ENCODE assay signal across 8 mouse cellular contexts in the genomic region with DNA sequence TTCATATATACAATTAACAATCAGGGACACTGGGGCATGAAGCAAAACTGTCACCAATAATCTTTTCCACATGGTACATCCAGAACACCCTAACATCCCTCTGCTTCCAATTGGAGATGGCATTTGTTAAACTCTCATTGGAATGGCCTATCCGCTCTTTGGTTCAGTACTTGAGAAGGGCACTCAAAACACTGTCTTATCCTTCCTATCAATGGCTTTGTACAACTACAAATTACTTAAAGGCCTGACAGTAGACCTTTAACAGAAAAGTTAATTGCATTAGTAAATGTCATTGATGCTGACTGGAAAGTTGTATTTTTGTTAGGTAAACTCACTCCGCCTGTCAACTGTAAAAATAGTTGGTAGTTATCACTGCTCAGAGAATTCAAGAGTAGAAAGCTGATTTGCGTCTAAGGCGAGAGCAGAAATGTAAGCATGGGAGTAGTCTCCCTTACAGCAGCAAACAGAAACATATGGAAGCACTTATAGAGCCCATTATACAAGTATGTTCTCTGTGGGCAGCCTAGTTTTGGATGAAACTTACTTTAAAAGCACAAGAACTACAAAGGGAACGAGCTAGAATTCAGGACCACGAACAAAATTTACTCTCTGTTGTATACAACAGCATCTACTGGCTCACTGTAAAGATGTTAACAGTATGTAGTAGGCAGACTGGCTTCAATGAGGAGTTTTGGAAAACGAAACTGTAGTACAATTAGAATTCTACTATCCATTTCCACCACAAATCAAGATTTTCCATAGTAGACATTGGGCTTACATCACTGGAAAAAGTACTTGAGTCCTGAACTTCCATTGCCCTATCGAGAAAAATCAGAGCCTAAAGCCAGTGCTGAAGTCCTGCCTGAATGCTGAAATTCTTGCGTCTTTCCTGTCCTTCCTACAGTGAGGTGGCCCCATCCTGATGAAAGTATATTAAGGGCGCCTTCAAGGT.
DNase-seq lines count a peak whose midpoint lies in the region; ATAC-seq lines count a peak whose summit lies in the region.

No protein-coding gene starts in this region.

- peak overlapping the region; percentile 95 for H3K4me3 ChIP-seq in lung, embryonic 16.5 days (ENCODE audit: low read length)
- peak overlapping the region; percentile 93 for H3K4me3 ChIP-seq in embryonic facial prominence, embryonic 10.5 days
- peak overlapping the region; percentile 94 for H3K4me3 ChIP-seq in intestine, embryonic 15.5 days (replicated peaks)
- H3K4me3 ChIP-seq in neural tube, embryonic 15.5 days (replicated peaks), result peak overlapping the region; percentile 78

- H3K27ac ChIP-seq in lung, embryonic 16.5 days (ENCODE audit: low read length), result peak overlapping the region; percentile 73
- peak overlapping the region; percentile 100 for H3K27ac ChIP-seq in embryonic facial prominence, embryonic 10.5 days (replicated peaks)
- peak overlapping the region; percentile 68 for H3K27ac ChIP-seq in intestine, embryonic 15.5 days
- peak overlapping the region; percentile 97 for H3K27ac ChIP-seq in neural tube, embryonic 15.5 days (replicated peaks)

- H3K27me3 ChIP-seq in lung, embryonic 16.5 days (ENCODE audit: control insufficient read depth, insufficient read depth, low read depth, low read length), result no peaks in the 10 kb centered on the region
- no peaks in the 10 kb centered on the region for H3K27me3 ChIP-seq in embryonic facial prominence, embryonic 10.5 days (replicated peaks; ENCODE audit: low read depth, poor library complexity, severe bottlenecking)
- no peaks in the 10 kb centered on the region for H3K27me3 ChIP-seq in intestine, embryonic 15.5 days (replicated peaks)
- H3K27me3 ChIP-seq in neural tube, embryonic 15.5 days (replicated peaks), result no peaks in the 10 kb centered on the region

- peaks cover 28% of the 10 kb centered on the region for H3K4me1 ChIP-seq in lung, embryonic 16.5 days (replicated peaks; ENCODE audit: control insufficient read depth, insufficient read depth, low read length)
- peaks cover 29% of the 10 kb centered on the region for H3K4me1 ChIP-seq in embryonic facial prominence, embryonic 10.5 days
- peaks cover 12% of the 10 kb centered on the region for H3K4me1 ChIP-seq in intestine, embryonic 15.5 days (replicated peaks)
- H3K4me1 ChIP-seq in neural tube, embryonic 15.5 days, result peaks cover 43% of the 10 kb centered on the region

- peaks cover 13% of the 10 kb centered on the region for H3K36me3 ChIP-seq in lung, embryonic 16.5 days (ENCODE audit: control insufficient read depth, insufficient read depth, low read length)
- peaks cover 41% of the 10 kb centered on the region for H3K36me3 ChIP-seq in embryonic facial prominence, embryonic 10.5 days (replicated peaks)
- peaks cover 4% of the 10 kb centered on the region; the same call in 1 of the 2 replicates for H3K36me3 ChIP-seq in intestine, embryonic 15.5 days
- H3K36me3 ChIP-seq in neural tube, embryonic 15.5 days, result peaks cover 6% of the 10 kb centered on the region

- no peak for DNase-seq in lung, postnatal 36 days
- no peak for DNase-seq in embryonic facial prominence, embryonic 10.5 days (ENCODE audit: low spot score)
- DNase-seq in cerebellum, postnatal 4 days (ENCODE audit: low spot score in 2 of 2), result no peak
- DNase-seq in adrenal gland, postnatal 4 days (ENCODE audit: low spot score in 2 of 2), result no peak
- no peak for DNase-seq in layer of hippocampus, adult 9-11 months

- ATAC-seq in lung, embryonic 16.5 days (ENCODE audit: low read depth), result no peak
- no peak for ATAC-seq in intestine, embryonic 15.5 days
- no peak for ATAC-seq in neural tube, embryonic 15.5 days (ENCODE audit: low FRiP score)

- H3K9me3 ChIP-seq in lung, embryonic 16.5 days (ENCODE audit: control insufficient read depth, low read length), result no peaks in the 10 kb centered on the region
- H3K9me3 ChIP-seq in embryonic facial prominence, embryonic 10.5 days, result peaks cover 6% of the 10 kb centered on the region
- no peaks in the 10 kb centered on the region for H3K9me3 ChIP-seq in intestine, embryonic 15.5 days
- no peaks in the 10 kb centered on the region for H3K9me3 ChIP-seq in neural tube, embryonic 15.5 days (replicated peaks)

- peak overlapping the region; percentile 100 for H3K9ac ChIP-seq in lung, embryonic 16.5 days (ENCODE audit: low read length)
- H3K9ac ChIP-seq in intestine, embryonic 15.5 days, result peak overlapping the region; percentile 51
- peak overlapping the region; percentile 92 for H3K9ac ChIP-seq in neural tube, embryonic 15.5 days (replicated peaks)

- H3K4me2 ChIP-seq in lung, embryonic 16.5 days (ENCODE audit: low read depth, low read length), result peak overlapping the region; percentile 79
- peak overlapping the region; percentile 70 for H3K4me2 ChIP-seq in intestine, embryonic 15.5 days (replicated peaks)
- peak overlapping the region; percentile 68 for H3K4me2 ChIP-seq in neural tube, embryonic 15.5 days

- WGBS in lung, embryonic 16.5 days, result 22% methylated on average over 10 of the region's 10 CpGs
- WGBS in embryonic facial prominence, embryonic 10.5 days, result 42% methylated on average over 10 of the region's 10 CpGs
- WGBS in intestine, embryonic 15.5 days, result 37% methylated on average over 10 of the region's 10 CpGs
- WGBS in neural tube, embryonic 15.5 days, result 33% methylated on average over 10 of the region's 10 CpGs
